Mouse (Mus musculus) kidney, postnatal 10 days (tissue): Measurements from ENCODE around the gene Mex3d.
A peak's percentile ranks its signal among the peaks of the same experiment; 100 is the strongest.

Experiments
- DNase-seq: peaks from one replicate; pipeline ENCODE4 v3.0.0; 2021; ENCODE audit warnings: mixed read lengths

Mex3d gene

GRCm38 (mm10) chr10:80387522-80387959 lies at the start of gene Mex3d:
Gene Mex3d (minus strand): TSS chr10:80387659.
- DNase-seq = peak; percentile 96

GRCm38 (mm10) chr10:80436276-80436675 lies 48.8 kb upstream of the Mex3d start:
- DNase-seq = peak; percentile 61

GRCm38 (mm10) chr10:80435764-80436163 lies 48.3 kb upstream of the Mex3d start:
- DNase-seq = no peak

GRCm38 (mm10) chr10:80434823-80435222 lies 47.4 kb upstream of the Mex3d start:
- DNase-seq = no peak

- DNase-seq = no peak
These were observed 46.8 kb upstream of the Mex3d start for GRCm38 (mm10) chr10:80434233-80434592.

GRCm38 (mm10) chr10:80433513-80434232 lies 46.2 kb upstream of the Mex3d start, which contains the start of gene Tcf3:
Gene Tcf3 (minus strand): TSS chr10:80433647.
- DNase-seq = peak; percentile 96

- peak; percentile 74 for DNase-seq
These were observed 45.6 kb upstream of the Mex3d start for GRCm38 (mm10) chr10:80432936-80433512.

GRCm38 (mm10) chr10:80432387-80432785 lies 44.9 kb upstream of the Mex3d start:
- DNase-seq = no peak

- DNase-seq = peak; percentile 59
These were observed 44.3 kb upstream of the Mex3d start for GRCm38 (mm10) chr10:80431570-80432386.

GRCm38 (mm10) chr10:80430375-80430980 lies 43.0 kb upstream of the Mex3d start:
- DNase-seq = no peak

- no peak for DNase-seq
These were observed 42.3 kb upstream of the Mex3d start for GRCm38 (mm10) chr10:80429800-80430199.

GRCm38 (mm10) chr10:80425041-80425440 lies 37.6 kb upstream of the Mex3d start:
- DNase-seq = no peak

- DNase-seq = peak; percentile 54
These were observed 36.1 kb upstream of the Mex3d start for GRCm38 (mm10) chr10:80423562-80423961.

GRCm38 (mm10) chr10:80421651-80422472 lies 34.4 kb upstream of the Mex3d start:
- no peak for DNase-seq

GRCm38 (mm10) chr10:80421208-80421607 lies 33.7 kb upstream of the Mex3d start:
- no peak for DNase-seq

GRCm38 (mm10) chr10:80420729-80421128 lies 33.3 kb upstream of the Mex3d start:
- DNase-seq = no peak

GRCm38 (mm10) chr10:80419419-80419818 lies 32.0 kb upstream of the Mex3d start:
- no peak for DNase-seq

GRCm38 (mm10) chr10:80418311-80418710 lies 30.9 kb upstream of the Mex3d start:
- peak; percentile 61 for DNase-seq

GRCm38 (mm10) chr10:80417841-80418240 lies 30.4 kb upstream of the Mex3d start:
- DNase-seq = no peak

- DNase-seq = no peak
These were observed 29.9 kb upstream of the Mex3d start for GRCm38 (mm10) chr10:80417371-80417770.

- DNase-seq = no peak
These were observed 28.1 kb upstream of the Mex3d start for GRCm38 (mm10) chr10:80415566-80415965.
